Mouse (Mus musculus): ENCODE data around the gene Mbd3l2. TPM values are rescaled to one million over a fixed set of nuclear protein-coding genes. Genes with fewer than 3 reads are reported as not detected.

Mbd3l2 gene
- total RNA-seq (2023): not detected

DNA sequence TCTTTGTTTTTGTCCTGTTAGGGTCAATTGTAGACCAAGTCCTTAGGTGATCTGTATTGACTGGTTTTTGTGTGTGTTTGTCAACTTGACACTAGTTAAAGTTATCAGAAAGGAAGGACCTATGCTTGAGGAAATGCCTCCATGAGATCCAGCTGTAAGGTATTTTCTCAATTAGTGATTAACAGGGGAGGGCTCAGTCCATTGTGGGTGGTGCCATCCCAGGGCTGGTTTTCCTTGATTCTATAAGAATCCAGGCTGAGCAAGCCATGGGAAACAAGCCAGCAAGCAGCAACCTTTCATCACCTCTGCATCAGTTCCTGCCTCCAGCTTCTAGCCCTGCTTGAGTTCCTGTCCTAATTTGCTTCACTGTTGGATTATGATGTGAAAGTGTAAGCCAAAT lies at the start of gene Mbd3l2:
Gene Mbd3l2, plus strand, starts transcription at position 301 of the 400 bp plus-strand sequence.

GRCm38 (mm10) chr9:18402895-18403294 lies 27.6 kb upstream of the Mbd3l2 start, which contains the start of gene Naalad2:
Naalad2 (minus strand) TSS chr9:18402995.

DNA sequence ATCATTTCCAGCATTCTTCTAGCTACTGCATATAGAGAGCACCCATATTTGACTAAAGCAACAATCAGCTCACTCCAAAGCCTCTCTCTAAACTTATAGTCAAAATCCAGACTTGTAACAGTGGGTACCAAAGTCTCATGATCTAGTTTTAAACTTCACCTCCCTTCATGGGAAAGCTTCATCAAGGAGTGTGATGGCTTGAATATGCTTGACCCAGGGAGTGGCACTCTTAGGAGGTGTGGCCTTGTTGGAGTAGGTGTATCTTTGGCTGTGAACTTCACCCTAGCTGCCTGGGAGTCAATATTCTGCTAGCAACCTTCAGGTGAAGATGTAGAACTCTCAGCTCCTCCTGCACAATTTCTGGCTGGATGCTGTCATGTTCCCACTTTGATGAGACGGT lies 26.3 kb upstream of the Mbd3l2 start, which contains the start of gene Ubtfl1:
Gene Ubtfl1, plus strand, starts transcription at position 301 of the 400 bp plus-strand sequence.

GRCm38 (mm10) chr9:18478168-18478567 lies 47.7 kb downstream of the Mbd3l2 start, which contains the start of the genes Zfp558 and Mbd3l1:
Zfp558 (minus strand) TSS chr9:18478268.
Mbd3l1 (plus strand) TSS chr9:18478359.

Other genes starting within 250 kb of the Mbd3l2 start
- 10 to 100 TPM; 29.6 to 30.7 TPM for gene Chordc1, start 138.5 kb upstream of the Mbd3l2 start, total RNA-seq (2023)
- not detected for gene Naalad2, start 27.7 kb upstream of the Mbd3l2 start, total RNA-seq (2023)
- not detected for gene Ubtfl1, start 26.2 kb upstream of the Mbd3l2 start, total RNA-seq (2023)
- under 1 TPM; 0.24 to 0.50 TPM for gene Zfp558, start 47.6 kb downstream of the Mbd3l2 start, total RNA-seq (2023)
- gene Mbd3l1, start 47.7 kb downstream of the Mbd3l2 start, total RNA-seq (2023): not detected
- gene Muc16, start 243.9 kb downstream of the Mbd3l2 start, total RNA-seq (2023): not detected